Mouse (Mus musculus) bone marrow macrophage, adult 2 months (primary cell): Measurements from ENCODE around the gene Cbx7. TPM values are rescaled to one million over a fixed set of nuclear protein-coding genes. Genes with fewer than 3 reads are reported as not detected.

Source experiments
- H3K27ac ChIP-seq: 2 replicates; pipeline ENCODE4 v1.5.1; 2012; ENCODE audit warnings: low read depth, low read length; ENCODE audit not compliant: insufficient read depth
- H3K4me1 ChIP-seq: 2 replicates; pipeline ENCODE4 v1.6.1; 2012; ENCODE audit warnings: low read length; ENCODE audit not compliant: control insufficient read depth, insufficient read depth
- H3K4me3 ChIP-seq: 2 replicates; pipeline ENCODE4 v1.5.1; 2012; ENCODE audit warnings: mild to moderate bottlenecking, low read length, moderate library complexity; ENCODE audit not compliant: insufficient read depth
- CTCF ChIP-seq: IDR thresholded peaks from 2 replicates; pipeline ENCODE4 v1.5.1; 2012; ENCODE audit warnings: low read depth, mild to moderate bottlenecking, low read length, moderate library complexity
- POLR2A ChIP-seq: IDR thresholded peaks from 2 replicates; pipeline ENCODE4 v1.6.1; 2012; ENCODE audit warnings: mild to moderate bottlenecking, low read depth, low read length, borderline replicate concordance
- polyA plus RNA-seq: library from polyadenylated mRNA; stranded (reverse); fragments of >200 nt; gene quantifications from 2 replicates; pipeline ENCODE4 v1.2.4, GENCODE M21; 2012; ENCODE audit not compliant: missing spikeins, insufficient read depth, insufficient read length

Gene Cbx7
- polyA plus RNA-seq, 1 experiment: 18.5 TPM

DNA sequence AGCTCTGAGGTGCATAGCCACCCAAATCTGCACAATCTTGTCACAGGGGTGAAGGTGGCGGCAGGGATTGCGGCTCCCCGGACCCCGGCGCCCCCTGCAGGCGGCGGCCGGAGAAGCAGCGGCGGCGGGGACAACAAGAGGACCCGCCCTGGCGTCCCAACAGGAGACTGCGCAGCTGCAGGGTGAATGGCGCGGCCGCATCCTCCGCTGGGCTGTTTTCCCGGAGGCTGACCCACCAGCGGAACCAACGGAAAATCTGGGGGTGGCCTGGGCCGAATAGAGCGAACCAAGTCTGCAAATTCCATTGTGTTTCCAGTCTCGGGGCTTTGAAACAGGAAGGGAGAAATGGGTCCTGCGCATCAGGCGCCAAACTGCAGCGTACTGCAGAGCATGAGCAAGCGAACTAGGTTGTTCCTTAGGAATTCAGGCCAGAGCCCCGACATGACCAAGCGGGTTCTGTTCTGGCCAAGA is 87.5 kb downstream of the Cbx7 start:
- TF ChIP-seq CTCF (peak; percentile 46; the same call in 1 of the 2 replicates), POLR2A (no peak)
- Histone ChIP-seq H3K4me3 (peak overlapping the region; percentile 80), H3K27ac (peak overlapping the region; percentile 76), H3K4me1 (peaks cover 8% of the 10 kb centered on the region; the same call in 1 of the 2 replicates)

DNA sequence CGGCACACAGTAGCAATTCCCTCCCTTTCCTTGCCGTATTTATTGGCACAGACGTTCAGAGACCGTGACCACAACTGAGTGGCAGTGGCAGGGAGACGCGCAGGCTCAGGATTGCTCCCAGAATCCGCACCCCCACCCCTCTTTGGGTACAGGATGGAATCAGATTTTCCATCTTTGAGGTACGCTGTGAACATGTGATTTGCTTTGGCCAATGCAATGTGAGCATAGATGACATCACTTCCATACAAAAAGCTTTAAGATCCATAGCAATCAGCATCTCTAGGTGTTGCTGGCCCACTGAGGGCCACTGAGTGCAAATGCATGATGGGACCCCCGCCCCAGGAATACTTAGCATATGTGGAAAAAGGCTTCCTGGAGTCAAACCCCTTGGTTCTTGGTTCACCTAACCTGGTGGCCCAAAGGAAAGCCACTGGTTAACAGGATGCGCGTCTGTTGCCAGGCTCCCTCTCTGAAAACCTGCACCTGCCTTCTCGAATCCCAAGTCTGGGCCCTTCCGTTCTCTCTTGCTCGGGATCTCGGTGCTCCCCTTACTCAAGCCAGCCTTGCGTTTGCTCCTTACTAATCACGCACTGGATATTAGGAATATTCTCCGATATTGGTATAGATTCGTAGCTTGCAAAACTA is 88.2 kb downstream of the Cbx7 start:
- Histone ChIP-seq H3K27ac (no peak overlapping the region), H3K4me3 (peak overlapping the region; percentile 19; the same call in 1 of the 2 replicates), H3K4me1 (peaks cover 8% of the 10 kb centered on the region; the same call in 1 of the 2 replicates)
- TF ChIP-seq POLR2A (no peak), CTCF (no peak)

DNA sequence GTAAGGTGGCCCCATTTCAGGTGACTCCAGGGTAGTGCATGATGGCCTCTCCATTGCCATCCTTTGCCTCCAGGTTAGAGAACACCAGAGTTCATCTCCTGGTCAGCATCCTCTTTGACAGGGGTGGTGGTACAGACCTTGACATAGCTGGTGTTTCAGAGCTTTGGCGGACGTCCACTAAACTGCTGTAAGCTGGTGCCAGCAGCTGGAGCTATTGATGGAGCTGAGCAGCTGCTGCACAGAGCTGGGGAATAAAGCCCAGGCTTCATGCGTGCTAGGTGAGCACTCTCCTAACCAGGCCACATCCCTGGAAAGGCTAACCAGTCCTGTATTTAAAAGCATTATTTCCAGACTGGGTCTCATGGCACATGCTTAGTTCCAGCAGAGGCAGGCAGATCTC is 90.4 kb downstream of the Cbx7 start:
- TF ChIP-seq POLR2A: no peak
- TF ChIP-seq CTCF: no peak

DNA sequence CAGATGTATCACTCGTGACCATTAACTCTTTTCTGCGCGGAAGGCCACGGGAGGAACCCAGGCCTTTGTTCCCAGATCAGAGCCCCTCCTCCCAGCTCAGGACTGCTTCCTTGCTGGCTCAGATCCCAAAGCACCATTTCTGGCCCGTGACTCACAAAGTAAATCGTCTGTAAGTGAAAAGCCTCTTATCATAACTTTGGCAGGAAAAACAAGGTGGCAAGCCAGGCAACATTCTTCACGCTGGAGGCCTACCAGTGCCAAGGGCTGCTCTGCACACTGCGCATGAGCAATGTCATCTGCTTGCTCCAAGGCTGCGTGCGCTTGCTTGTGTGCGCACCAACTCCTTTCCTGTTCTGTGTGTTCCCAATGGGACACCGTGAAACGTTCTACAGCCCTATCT is 91.6 kb downstream of the Cbx7 start:
- peaks cover 7% of the 10 kb centered on the region for H3K4me1 ChIP-seq
- H3K27ac ChIP-seq: no peak overlapping the region
- no peak overlapping the region for H3K4me3 ChIP-seq
- TF ChIP-seq CTCF: no peak
- TF ChIP-seq POLR2A: no peak

More for the DNA sequence above, 90.4 kb downstream of the Cbx7 start:
- no peak overlapping the region for H3K4me3 ChIP-seq
- no peak overlapping the region for H3K27ac ChIP-seq
- peaks cover 8% of the 10 kb centered on the region; the same call in 1 of the 2 replicates for H3K4me1 ChIP-seq

DNA sequence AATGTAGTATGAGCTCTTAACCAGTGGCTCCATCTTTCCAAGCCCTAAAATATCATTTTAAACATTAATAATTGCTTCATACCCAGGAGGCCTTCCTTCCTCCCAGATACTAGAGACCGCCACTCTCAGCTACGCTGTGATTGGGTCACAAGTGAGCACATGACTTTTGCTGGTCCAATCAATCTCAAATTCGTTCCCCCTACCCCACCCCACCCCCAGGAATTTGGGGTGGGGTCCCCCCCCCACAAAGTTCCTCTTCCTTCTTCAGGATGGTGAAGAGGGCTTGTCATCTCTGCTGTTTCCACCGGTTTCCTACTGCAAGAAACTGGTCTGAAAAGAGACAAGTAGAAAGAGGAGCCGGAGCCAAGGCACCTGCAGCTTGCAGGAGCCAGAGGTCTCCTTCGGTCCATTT is 92.2 kb downstream of the Cbx7 start:
- no peak for TF ChIP-seq POLR2A
- TF ChIP-seq CTCF: no peak
- Histone ChIP-seq H3K4me1 (peaks cover 11% of the 10 kb centered on the region), H3K27ac (no peak overlapping the region), H3K4me3 (no peak overlapping the region)

DNA sequence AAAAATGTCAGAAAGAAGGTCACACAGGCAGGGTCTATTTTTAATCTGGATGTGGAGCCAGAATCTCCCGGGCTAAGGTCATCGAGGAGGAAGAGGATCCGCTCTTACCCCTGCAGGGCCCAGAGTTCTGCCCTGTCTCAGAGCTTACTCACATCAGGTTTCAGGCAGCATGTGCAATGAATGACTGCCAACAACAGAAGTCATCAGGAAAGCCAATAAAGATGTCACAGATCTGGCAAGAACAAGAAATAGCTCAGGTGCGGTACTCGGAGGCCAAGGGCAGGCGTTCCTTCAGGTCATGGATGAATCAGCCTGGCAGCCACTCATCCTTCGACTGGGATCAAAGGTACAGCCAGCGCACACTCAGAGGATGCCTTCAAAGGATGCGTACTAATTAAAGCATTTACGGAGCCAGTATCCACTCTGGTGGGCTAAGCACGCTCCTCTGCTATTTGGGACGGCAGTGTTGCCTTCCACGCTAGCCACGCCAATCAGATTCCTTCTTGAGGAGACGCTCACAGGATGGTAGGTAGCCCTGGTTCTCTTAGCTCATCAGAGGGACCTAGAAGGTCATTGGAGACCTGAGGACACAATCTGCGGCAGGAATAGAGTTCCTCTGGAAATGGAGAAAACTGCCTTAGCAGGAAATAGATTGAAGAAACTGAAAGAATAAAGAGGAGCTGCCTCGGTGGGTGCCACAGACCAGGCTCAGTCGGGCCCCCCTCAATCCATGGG is 95.5 kb downstream of the Cbx7 start:
- Histone ChIP-seq H3K4me3 (no peak overlapping the region), H3K4me1 (peaks cover 13% of the 10 kb centered on the region), H3K27ac (no peak overlapping the region)
- TF ChIP-seq POLR2A (no peak), CTCF (no peak)

DNA sequence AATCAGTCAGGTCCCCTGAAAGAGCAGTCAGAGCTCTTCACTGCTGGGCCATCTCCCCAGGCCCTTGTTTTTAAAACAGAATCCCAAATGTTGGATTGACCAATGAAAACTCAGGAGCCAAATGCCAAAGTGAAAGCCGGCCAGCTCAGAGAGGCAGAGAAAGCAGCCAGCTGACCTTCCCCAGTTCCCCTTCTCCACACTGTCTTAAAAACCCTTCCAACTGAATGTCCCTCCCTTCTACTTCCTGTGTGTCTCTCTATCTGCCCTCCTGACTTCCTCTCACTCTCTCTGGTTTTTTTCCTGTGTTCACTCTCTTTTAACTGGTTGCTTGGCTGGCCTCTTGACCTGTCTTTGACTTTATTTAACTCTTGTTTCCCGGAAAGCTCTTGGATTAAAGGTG is 96.9 kb downstream of the Cbx7 start:
- no peak for TF ChIP-seq CTCF
- TF ChIP-seq POLR2A: no peak
- Histone ChIP-seq H3K27ac (peak overlapping the region; percentile 43), H3K4me1 (peaks cover 8% of the 10 kb centered on the region), H3K4me3 (no peak overlapping the region)

DNA sequence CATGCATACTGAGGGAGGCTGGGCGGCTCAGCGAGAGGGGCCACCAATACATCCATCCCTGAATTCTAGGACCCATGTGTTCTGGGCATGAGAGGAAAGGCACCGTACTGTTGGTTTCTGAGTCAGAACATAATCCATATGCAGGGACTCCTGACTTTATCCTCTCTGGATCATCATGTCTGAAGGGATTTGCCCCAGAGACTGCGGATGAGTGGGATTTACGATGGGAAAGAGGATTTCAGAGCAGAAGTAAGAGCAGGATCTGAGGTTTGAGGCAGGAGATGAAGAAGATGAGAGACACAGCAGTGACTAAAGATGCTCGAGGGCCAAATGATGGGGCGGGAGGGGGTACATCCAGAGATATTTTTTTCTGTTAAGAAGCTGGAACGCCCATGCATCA is 97.4 kb downstream of the Cbx7 start:
- Histone ChIP-seq H3K27ac (0 out of 2 replicates have a peak overlapping the region, but pooled peaks have one; percentile 43), H3K4me1 (peaks cover 7% of the 10 kb centered on the region), H3K4me3 (no peak overlapping the region)
- TF ChIP-seq POLR2A (no peak), CTCF (no peak)

DNA sequence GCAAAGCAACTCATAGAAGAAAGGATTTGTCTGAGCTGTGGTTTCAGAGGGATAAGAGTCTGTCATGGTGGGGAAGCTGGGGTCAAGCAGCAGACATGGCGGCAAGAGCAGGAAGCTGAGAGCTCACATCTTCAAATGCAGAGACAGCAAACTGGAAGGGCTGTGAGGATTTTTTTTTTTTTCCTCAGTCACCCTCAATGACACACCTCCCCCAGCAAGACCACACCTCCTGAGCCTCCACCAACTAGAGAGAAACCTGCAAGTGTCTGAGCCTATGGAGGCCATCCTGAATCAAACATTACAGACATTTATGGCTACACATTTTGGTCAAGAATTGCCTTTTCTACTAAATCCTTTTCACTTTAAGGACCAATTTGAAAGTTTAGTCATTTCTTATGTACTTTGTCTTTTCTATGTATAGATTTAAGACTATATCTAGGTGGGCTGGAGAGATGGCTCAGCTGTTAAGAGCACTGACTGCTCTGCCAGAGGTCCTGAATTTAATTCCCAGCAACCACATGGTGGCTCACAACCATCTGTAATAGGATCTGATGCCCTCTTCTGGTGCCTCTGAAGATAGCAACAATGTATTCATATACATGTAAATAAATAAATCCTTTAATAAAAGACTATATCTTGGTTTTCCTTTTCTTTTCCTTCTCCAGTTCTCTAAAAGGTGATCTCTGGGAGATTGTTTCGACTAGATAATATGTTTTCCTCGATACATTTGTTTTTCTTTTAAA is 103.5 kb downstream of the Cbx7 start:
- no peak for TF ChIP-seq POLR2A
- no peak for TF ChIP-seq CTCF
- no peak overlapping the region for H3K27ac ChIP-seq
- H3K4me3 ChIP-seq: no peak overlapping the region
- no peaks in the 10 kb centered on the region for H3K4me1 ChIP-seq

Other genes starting within 250 kb of the Cbx7 start
- gene Sun2, start 228.6 kb downstream of the Cbx7 start, polyA plus RNA-seq: 57.1 and 63.2 TPM in 2 replicates
- 23.9 and 26.0 TPM in 2 replicates for gene Dnal4, start 193.3 kb downstream of the Cbx7 start, polyA plus RNA-seq
- 3.1 and 4.5 TPM in 2 replicates for gene Nptxr, start 166.4 kb downstream of the Cbx7 start, polyA plus RNA-seq
- not detected in 2 replicates for gene Npcd, start 136.9 kb downstream of the Cbx7 start, polyA plus RNA-seq
- 7.4 and 7.9 TPM in 2 replicates for gene Cbx6, start 136.4 kb downstream of the Cbx7 start, polyA plus RNA-seq
- 179 and 198 TPM in 2 replicates for gene Apobec3, start 79.5 kb downstream of the Cbx7 start, polyA plus RNA-seq
- gene Pdgfb, start 43.9 kb upstream of the Cbx7 start, polyA plus RNA-seq: 47.3 and 52.2 TPM in 2 replicates
- gene Syngr1, start 120.2 kb upstream of the Cbx7 start, polyA plus RNA-seq: 95.0 and 111 TPM in 2 replicates
- 928 and 957 TPM in 2 replicates for gene Rpl3, start 120.7 kb upstream of the Cbx7 start, polyA plus RNA-seq
- gene Tab1, start 162.0 kb upstream of the Cbx7 start, polyA plus RNA-seq: 18.3 and 19.2 TPM in 2 replicates
- not detected in 2 replicates for gene Mgat3, start 202.6 kb upstream of the Cbx7 start, polyA plus RNA-seq